Mouse (Mus musculus): ENCODE measurements around the gene Adcy6.

DNA sequence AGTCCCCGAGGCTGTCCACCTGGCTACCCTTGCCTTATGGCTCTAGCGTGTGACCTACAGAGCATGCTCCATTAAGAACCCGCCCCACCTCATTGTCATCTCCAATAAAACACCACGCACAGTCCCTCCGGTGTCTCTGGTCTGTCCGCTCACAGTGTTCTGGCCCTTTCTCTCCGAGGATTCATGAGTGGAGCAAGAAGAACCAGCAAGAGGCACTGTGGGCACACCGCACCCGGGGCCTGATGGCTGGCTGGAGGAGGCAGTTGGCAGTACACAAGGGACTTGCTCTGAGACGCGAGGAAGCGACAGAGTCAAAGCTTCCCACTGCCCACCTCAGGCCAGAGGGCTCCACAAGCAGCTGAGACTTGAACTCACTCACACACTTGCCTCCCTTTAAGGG, 34.5 kb upstream of the Adcy6 start:
- TF ChIP-seq CTCF (IDR thresholded peaks at IDR 0.05; ENCODE audit: extremely low read depth, insufficient read length, insufficient replicate concordance, low read depth, low read length) (no peak), POLR2A (IDR thresholded peaks at IDR 0.05; ENCODE audit: low read depth, low read length) (no peak)

Measured in small intestine, adult 2 months (tissue).